Mouse (Mus musculus) induced T-regulatory cell, adult 2 months (primary cell): Measurements from ENCODE around the gene Ltb4r1.

ENCODE experiments used
- DNase-seq: peaks from one replicate; pipeline ENCODE4 v3.0.0-alpha.2; 2012; ENCODE audit warnings: low read depth

Gene Ltb4r1

GRCm38 (mm10) chr14:55765696-55766095 lies at the start of gene Ltb4r1:
Gene Ltb4r1 (plus strand): TSS chr14:55765962.
- peak; percentile 52 for DNase-seq

- DNase-seq, result no peak
Observed at GRCm38 (mm10) chr14:55716271-55716670, 49.5 kb upstream of the Ltb4r1 start.

- DNase-seq, result no peak
Observed at GRCm38 (mm10) chr14:55716884-55717283, 48.9 kb upstream of the Ltb4r1 start.

GRCm38 (mm10) chr14:55719737-55720136 lies 46.0 kb upstream of the Ltb4r1 start:
- DNase-seq, result no peak

- DNase-seq, result no peak
Observed at GRCm38 (mm10) chr14:55720666-55721065, 45.1 kb upstream of the Ltb4r1 start.

GRCm38 (mm10) chr14:55721076-55721475 lies 44.7 kb upstream of the Ltb4r1 start:
- no peak for DNase-seq

GRCm38 (mm10) chr14:55721700-55722437 lies 43.9 kb upstream of the Ltb4r1 start, which contains the start of gene Rabggta:
Gene Rabggta (minus strand): TSS chr14:55722263.
- peak; percentile 97 for DNase-seq

- DNase-seq, result no peak
Observed at GRCm38 (mm10) chr14:55722438-55722945, 43.3 kb upstream of the Ltb4r1 start.

- peak; percentile 36 for DNase-seq
Observed at GRCm38 (mm10) chr14:55723433-55723832, 42.3 kb upstream of the Ltb4r1 start.

- peak; percentile 97 for DNase-seq
Observed at GRCm38 (mm10) chr14:55724411-55724871, 41.3 kb upstream of the Ltb4r1 start.

- DNase-seq, result no peak
Observed at GRCm38 (mm10) chr14:55726261-55726660, 39.5 kb upstream of the Ltb4r1 start.

GRCm38 (mm10) chr14:55727889-55728685 lies 37.7 kb upstream of the Ltb4r1 start:
- DNase-seq, result no peak

- DNase-seq, result no peak
Observed at GRCm38 (mm10) chr14:55730116-55730515, 35.6 kb upstream of the Ltb4r1 start.

- no peak for DNase-seq
Observed at GRCm38 (mm10) chr14:55730531-55731032, 35.2 kb upstream of the Ltb4r1 start.

- DNase-seq, result no peak
Observed at GRCm38 (mm10) chr14:55733889-55734288, 31.9 kb upstream of the Ltb4r1 start.

- no peak for DNase-seq
Observed at GRCm38 (mm10) chr14:55734869-55735268, 30.9 kb upstream of the Ltb4r1 start.

GRCm38 (mm10) chr14:55735334-55735733 lies 30.4 kb upstream of the Ltb4r1 start:
- no peak for DNase-seq

GRCm38 (mm10) chr14:55735758-55736157 lies 30.0 kb upstream of the Ltb4r1 start:
- no peak for DNase-seq

- no peak for DNase-seq
Observed at GRCm38 (mm10) chr14:55737086-55737687, 28.6 kb upstream of the Ltb4r1 start.

- DNase-seq, result peak; percentile 95
Observed at GRCm38 (mm10) chr14:55743711-55744110, 22.1 kb upstream of the Ltb4r1 start.

GRCm38 (mm10) chr14:55745180-55745860 lies 20.4 kb upstream of the Ltb4r1 start, which contains the start of the genes Dhrs1 and Nop9:
Gene Dhrs1 (minus strand): TSS chr14:55745690.
Gene Nop9 (plus strand): TSS chr14:55745693.
- peak; percentile 92 for DNase-seq
